Mouse (Mus musculus): ENCODE measurements around the gene Znrd1. TPM values are rescaled to one million over a fixed set of nuclear protein-coding genes. Genes with fewer than 3 reads are reported as not detected.
A peak's percentile ranks its signal among the peaks of the same experiment; 100 is the strongest.

Gene Znrd1
- total RNA-seq, 2 experiments from 2014 or later = 30.6 to 31.6 TPM

- no peak for DNase-seq (ENCODE audit: extremely low spot score in 1 of 2, low spot score in 2 of 2)
- intact Hi-C loops (cut with DNase I) = no loop called here
- no peak for TF ChIP-seq CTCF (IDR thresholded peaks at IDR 0.05)
- Histone ChIP-seq H3K4me3 (peak within 1 kb of the TSS; percentile 23), H3K27ac (no peak within 1 kb of the TSS)
These were observed 31.1 kb upstream of the Znrd1 start, which contains the start of gene H2-M5 for GRCm38 (mm10) chr17:36989437-36989836. TSS of gene H2-M5 (minus strand) at chr17:36989537.

- TF ChIP-seq CTCF (IDR thresholded peaks at IDR 0.05) = no peak
- H3K4me3 ChIP-seq = peak overlapping the region; percentile 23
- H3K27ac ChIP-seq = no peak overlapping the region
- DNase-seq (ENCODE audit: extremely low spot score in 1 of 2, low spot score in 2 of 2) = no peak
- intact Hi-C loops (cut with DNase I) = no loop called here
These were observed 30.1 kb upstream of the Znrd1 start for GRCm38 (mm10) chr17:36988475-36988874.

- intact Hi-C loops (cut with DNase I) = no loop called here
- no peak for TF ChIP-seq CTCF (IDR thresholded peaks at IDR 0.05)
- DNase-seq (ENCODE audit: extremely low spot score in 1 of 2, low spot score in 2 of 2) = no peak
- Histone ChIP-seq H3K4me3 (no peak overlapping the region), H3K27ac (no peak overlapping the region)
These were observed 24.1 kb upstream of the Znrd1 start for GRCm38 (mm10) chr17:36982253-36983155.

- no peak for TF ChIP-seq CTCF (IDR thresholded peaks at IDR 0.05)
- Histone ChIP-seq H3K27ac (no peak overlapping the region), H3K4me3 (peak overlapping the region; percentile 41; the same call in 1 of the 2 replicates)
- intact Hi-C loops (cut with DNase I) = no loop called here
- DNase-seq (ENCODE audit: extremely low spot score in 1 of 2, low spot score in 2 of 2) = no peak
These were observed 23.5 kb upstream of the Znrd1 start for GRCm38 (mm10) chr17:36981845-36982244.

GRCm38 (mm10) chr17:36981221-36981813 lies 23.0 kb upstream of the Znrd1 start, which contains the start of gene 2410137M14Rik:
TSS of gene 2410137M14Rik (minus strand) at chr17:36981237.
- peak; percentile 25 to 35 for DNase-seq (ENCODE audit: extremely low spot score in 1 of 2, low spot score in 2 of 2)
- intact Hi-C loops (cut with DNase I) = no loop called here
- H3K27ac ChIP-seq = peak within 1 kb of the TSS; percentile 78
- peak within 1 kb of the TSS; percentile 41 for H3K4me3 ChIP-seq
- TF ChIP-seq CTCF (IDR thresholded peaks at IDR 0.05) = no peak

- TF ChIP-seq CTCF (IDR thresholded peaks at IDR 0.05) = no peak
- H3K4me3 ChIP-seq = no peak overlapping the region
- H3K27ac ChIP-seq = no peak overlapping the region
- DNase-seq (ENCODE audit: extremely low spot score in 1 of 2, low spot score in 2 of 2) = no peak
- intact Hi-C loops (cut with DNase I) = no loop called here
These were observed 15.0 kb upstream of the Znrd1 start for GRCm38 (mm10) chr17:36973271-36973787.

GRCm38 (mm10) chr17:36972791-36973190 lies 14.4 kb upstream of the Znrd1 start:
- no peak overlapping the region for H3K4me3 ChIP-seq
- TF ChIP-seq CTCF (IDR thresholded peaks at IDR 0.05) = no peak
- no peak overlapping the region for H3K27ac ChIP-seq
- intact Hi-C loops (cut with DNase I) = no loop called here
- no peak for DNase-seq (ENCODE audit: extremely low spot score in 1 of 2, low spot score in 2 of 2)

- no peak overlapping the region for H3K4me3 ChIP-seq
- intact Hi-C loops (cut with DNase I) = no loop called here
- DNase-seq (ENCODE audit: extremely low spot score in 1 of 2, low spot score in 2 of 2) = no peak
- H3K27ac ChIP-seq = no peak overlapping the region
- no peak for TF ChIP-seq CTCF (IDR thresholded peaks at IDR 0.05)
These were observed 13.0 kb upstream of the Znrd1 start for GRCm38 (mm10) chr17:36971172-36971850.

- intact Hi-C loops (cut with DNase I) = no loop called here
- H3K27ac ChIP-seq = no peak overlapping the region
- DNase-seq (ENCODE audit: extremely low spot score in 1 of 2, low spot score in 2 of 2) = no peak
- no peak for TF ChIP-seq CTCF (IDR thresholded peaks at IDR 0.05)
- no peak overlapping the region for H3K4me3 ChIP-seq
These were observed 12.0 kb upstream of the Znrd1 start for GRCm38 (mm10) chr17:36970316-36970890.

GRCm38 (mm10) chr17:36966875-36967274 lies 8.5 kb upstream of the Znrd1 start:
- H3K27ac ChIP-seq = no peak overlapping the region
- no peak for TF ChIP-seq CTCF (IDR thresholded peaks at IDR 0.05)
- intact Hi-C loops (cut with DNase I) = no loop called here
- no peak for DNase-seq (ENCODE audit: extremely low spot score in 1 of 2, low spot score in 2 of 2)
- H3K4me3 ChIP-seq = no peak overlapping the region

- DNase-seq (ENCODE audit: extremely low spot score in 1 of 2, low spot score in 2 of 2) = no peak
- intact Hi-C loops (cut with DNase I) = no loop called here
- H3K4me3 ChIP-seq = no peak overlapping the region
- H3K27ac ChIP-seq = no peak overlapping the region
- peak; percentile 23 for TF ChIP-seq CTCF (IDR thresholded peaks at IDR 0.05)
These were observed 2.8 kb upstream of the Znrd1 start for GRCm38 (mm10) chr17:36961125-36961524.
